Mouse (Mus musculus): Measurements from ENCODE around the gene Kdm1a. TPM values are rescaled to one million over a fixed set of nuclear protein-coding genes. Genes with fewer than 3 reads are reported as not detected.

The Kdm1a gene
- polyA plus RNA-seq, 1 experiment from 2014 or later = 59.5 TPM

DNA sequence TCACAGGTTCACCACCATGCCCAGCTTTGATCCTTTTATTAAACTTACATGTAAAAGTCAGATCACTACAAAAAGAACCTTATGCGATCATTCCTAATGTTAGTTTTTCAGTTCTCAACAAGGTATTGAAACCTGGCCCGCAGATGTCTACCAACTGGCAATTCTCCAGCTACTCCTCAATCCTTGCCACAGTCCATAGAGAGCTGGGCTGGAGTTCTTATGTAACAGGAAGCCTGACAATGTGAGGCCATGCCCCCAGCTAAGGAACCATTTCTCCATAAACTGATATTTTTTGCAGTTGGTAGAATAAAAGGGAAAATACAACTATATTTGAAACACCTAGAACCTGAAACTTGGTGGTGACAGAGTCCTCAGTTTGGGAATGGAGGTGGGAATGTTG is 42.8 kb downstream of the Kdm1a start:
- 95% methylated on average over 2 of the region's 2 CpGs for WGBS
- no peaks in the 10 kb centered on the region for H3K4me1 ChIP-seq (replicated peaks)
- no peak overlapping the region for H3K27ac ChIP-seq (replicated peaks)
- no peak overlapping the region for H3K4me2 ChIP-seq
- no peak for ATAC-seq (ENCODE audit: low FRiP score, low read depth)
- H3K27me3 ChIP-seq = no peaks in the 10 kb centered on the region
- H3K9me3 ChIP-seq = no peaks in the 10 kb centered on the region
- no peak overlapping the region for H3K9ac ChIP-seq
- peaks cover 57% of the 10 kb centered on the region for H3K36me3 ChIP-seq
- no peak overlapping the region for H3K4me3 ChIP-seq

GRCm38 (mm10) chr4:136557638-136558037 is 44.9 kb downstream of the Kdm1a start:
- no peak overlapping the region for H3K4me3 ChIP-seq
- H3K4me2 ChIP-seq = no peak overlapping the region
- no peak for ATAC-seq (ENCODE audit: low FRiP score, low read depth)
- H3K9ac ChIP-seq = no peak overlapping the region
- H3K27ac ChIP-seq (replicated peaks) = no peak overlapping the region
- H3K9me3 ChIP-seq = no peaks in the 10 kb centered on the region
- 95% methylated on average over 2 of the region's 2 CpGs for WGBS
- H3K36me3 ChIP-seq = peaks cover 75% of the 10 kb centered on the region
- H3K27me3 ChIP-seq = no peaks in the 10 kb centered on the region
- H3K4me1 ChIP-seq (replicated peaks) = no peaks in the 10 kb centered on the region

DNA sequence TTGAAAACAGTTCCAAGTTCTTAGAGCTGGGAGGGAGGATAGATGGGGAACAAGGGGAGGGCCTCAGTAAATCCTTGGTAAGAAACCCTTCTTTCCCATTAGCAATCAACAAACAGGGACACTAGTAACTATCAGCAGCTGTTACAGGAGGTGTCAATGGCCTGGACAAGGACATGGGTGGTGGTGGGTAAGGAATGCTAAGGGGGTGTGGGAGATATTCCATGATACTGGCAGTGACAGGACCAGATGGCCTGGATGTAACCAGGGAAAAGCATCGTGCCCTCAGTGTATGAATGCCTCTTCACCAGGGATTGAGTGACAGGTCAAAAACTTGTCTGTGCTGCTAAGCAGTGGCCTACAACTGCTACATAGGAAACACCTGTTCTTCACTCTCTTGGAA is 49.4 kb downstream of the Kdm1a start:
- ATAC-seq (ENCODE audit: low FRiP score, low read depth) = no peak
- H3K27me3 ChIP-seq = no peaks in the 10 kb centered on the region
- H3K27ac ChIP-seq (replicated peaks) = no peak overlapping the region
- no peak overlapping the region for H3K4me2 ChIP-seq
- WGBS = 61% methylated on average over 1 of the region's 1 CpGs
- H3K4me1 ChIP-seq (replicated peaks) = peaks cover 10% of the 10 kb centered on the region
- H3K9ac ChIP-seq = no peak overlapping the region
- no peaks in the 10 kb centered on the region for H3K9me3 ChIP-seq
- H3K4me3 ChIP-seq = no peak overlapping the region
- H3K36me3 ChIP-seq = peaks cover 79% of the 10 kb centered on the region

- WGBS = 64% methylated on average over 1 of the region's 1 CpGs
- H3K9me3 ChIP-seq = no peaks in the 10 kb centered on the region
- no peak for ATAC-seq (ENCODE audit: low FRiP score, low read depth)
Observed at GRCm38 (mm10) chr4:136548381-136548801, 54.1 kb downstream of the Kdm1a start.

DNA sequence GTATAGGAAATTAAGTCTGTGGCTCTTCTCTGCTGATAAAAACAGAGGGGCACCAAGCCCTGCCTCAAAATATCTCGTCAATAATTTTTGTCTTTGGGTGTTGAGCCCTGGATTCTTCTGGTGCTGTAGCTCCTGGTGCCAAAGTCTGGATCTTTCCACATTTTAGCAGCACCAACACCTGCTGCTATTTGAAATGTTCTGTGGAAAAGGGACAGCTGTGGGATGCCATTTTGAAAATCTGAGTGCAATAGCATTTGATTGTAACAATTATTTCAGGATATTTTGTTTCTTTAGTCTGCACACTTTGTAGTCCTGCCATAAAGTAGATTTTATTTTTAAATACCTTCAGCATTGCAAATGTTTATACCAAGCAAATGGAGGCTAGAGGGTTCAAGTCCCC is 54.8 kb downstream of the Kdm1a start:
- Histone ChIP-seq H3K4me3 (no peak overlapping the region), H3K9me3 (no peaks in the 10 kb centered on the region), H3K4me1 (replicated peaks) (peaks cover 19% of the 10 kb centered on the region), H3K36me3 (peaks cover 64% of the 10 kb centered on the region), H3K27ac (replicated peaks) (peak overlapping the region; percentile 35), H3K4me2 (no peak overlapping the region), H3K27me3 (no peaks in the 10 kb centered on the region), H3K9ac (no peak overlapping the region)
- 87% methylated on average over 1 of the region's 1 CpGs for WGBS
- ATAC-seq (ENCODE audit: low FRiP score, low read depth) = no peak

More at GRCm38 (mm10) chr4:136548381-136548801, 54.1 kb downstream of the Kdm1a start:
- no peaks in the 10 kb centered on the region for H3K27me3 ChIP-seq
- no peak overlapping the region for H3K4me3 ChIP-seq
- H3K36me3 ChIP-seq = peaks cover 67% of the 10 kb centered on the region
- peaks cover 19% of the 10 kb centered on the region for H3K4me1 ChIP-seq (replicated peaks)
- H3K9ac ChIP-seq = no peak overlapping the region
- H3K27ac ChIP-seq (replicated peaks) = peak overlapping the region; percentile 35
- no peak overlapping the region for H3K4me2 ChIP-seq

GRCm38 (mm10) chr4:136546279-136547045 is 56.1 kb downstream of the Kdm1a start:
- no peak for ATAC-seq (ENCODE audit: low FRiP score, low read depth)
- Histone ChIP-seq H3K9ac (no peak overlapping the region), H3K9me3 (no peaks in the 10 kb centered on the region), H3K4me1 (replicated peaks) (peaks cover 19% of the 10 kb centered on the region), H3K27me3 (no peaks in the 10 kb centered on the region), H3K4me2 (no peak overlapping the region), H3K4me3 (no peak overlapping the region), H3K27ac (replicated peaks) (no peak overlapping the region), H3K36me3 (peaks cover 65% of the 10 kb centered on the region)
- 82% methylated on average over 3 of the region's 3 CpGs for WGBS

- Histone ChIP-seq H3K4me3 (no peak overlapping the region), H3K4me1 (replicated peaks) (peaks cover 19% of the 10 kb centered on the region), H3K9me3 (no peaks in the 10 kb centered on the region), H3K27me3 (no peaks in the 10 kb centered on the region), H3K36me3 (peaks cover 59% of the 10 kb centered on the region), H3K9ac (no peak overlapping the region), H3K27ac (replicated peaks) (no peak overlapping the region), H3K4me2 (no peak overlapping the region)
- 85% methylated on average over 3 of the region's 3 CpGs for WGBS
- no peak for ATAC-seq (ENCODE audit: low FRiP score, low read depth)
Observed at GRCm38 (mm10) chr4:136545151-136545550, 57.4 kb downstream of the Kdm1a start.

DNA sequence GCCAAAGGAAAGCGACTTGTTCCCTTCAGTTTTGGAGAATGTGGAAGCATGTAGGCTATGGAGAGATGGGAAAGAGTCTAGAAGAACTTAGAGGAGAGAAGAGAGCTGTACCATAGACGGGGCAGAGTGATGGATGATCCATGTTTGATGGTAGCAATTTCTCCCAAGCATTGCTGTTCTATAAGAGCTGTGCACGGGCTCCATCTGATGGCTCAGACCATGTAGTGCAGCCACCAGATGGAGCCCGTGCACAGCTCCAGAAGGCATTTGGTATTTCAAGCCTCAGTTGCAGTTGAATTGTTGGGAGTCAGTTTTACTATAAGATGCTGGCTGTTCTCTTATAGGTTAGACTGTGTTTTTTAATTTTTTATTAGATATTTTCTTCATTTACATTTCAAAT is 76.1 kb downstream of the Kdm1a start:
- Histone ChIP-seq H3K27me3 (no peaks in the 10 kb centered on the region), H3K9ac (no peak overlapping the region), H3K4me3 (no peak overlapping the region), H3K4me2 (no peak overlapping the region), H3K4me1 (replicated peaks) (no peaks in the 10 kb centered on the region), H3K9me3 (no peaks in the 10 kb centered on the region), H3K36me3 (no peaks in the 10 kb centered on the region), H3K27ac (replicated peaks) (no peak overlapping the region)
- WGBS = 17% methylated on average over 4 of the region's 4 CpGs
- ATAC-seq (ENCODE audit: low FRiP score, low read depth) = 0 out of 2 replicates have a peak, but pooled peaks have one; percentile 71

GRCm38 (mm10) chr4:136524309-136524708 is 78.2 kb downstream of the Kdm1a start:
- no peaks in the 10 kb centered on the region for H3K9me3 ChIP-seq
- H3K27me3 ChIP-seq = no peaks in the 10 kb centered on the region
- H3K27ac ChIP-seq (replicated peaks) = no peak overlapping the region
- H3K4me3 ChIP-seq = no peak overlapping the region
- H3K9ac ChIP-seq = no peak overlapping the region
- no peaks in the 10 kb centered on the region for H3K4me1 ChIP-seq (replicated peaks)
- WGBS = 89% methylated on average over 2 of the region's 2 CpGs
- H3K36me3 ChIP-seq = no peaks in the 10 kb centered on the region
- no peak for ATAC-seq (ENCODE audit: low FRiP score, low read depth)
- no peak overlapping the region for H3K4me2 ChIP-seq

- Histone ChIP-seq H3K4me3 (no peak overlapping the region), H3K36me3 (no peaks in the 10 kb centered on the region), H3K4me1 (replicated peaks) (no peaks in the 10 kb centered on the region), H3K27me3 (no peaks in the 10 kb centered on the region), H3K9me3 (no peaks in the 10 kb centered on the region), H3K4me2 (no peak overlapping the region), H3K27ac (replicated peaks) (no peak overlapping the region), H3K9ac (no peak overlapping the region)
- ATAC-seq (ENCODE audit: low FRiP score, low read depth) = no peak
- WGBS = 69% methylated on average over 5 of the region's 5 CpGs
Observed at GRCm38 (mm10) chr4:136521898-136522297, 80.6 kb downstream of the Kdm1a start.

GRCm38 (mm10) chr4:136519866-136520265 is 82.7 kb downstream of the Kdm1a start:
- Histone ChIP-seq H3K27ac (replicated peaks) (no peak overlapping the region), H3K4me3 (no peak overlapping the region), H3K4me1 (replicated peaks) (no peaks in the 10 kb centered on the region), H3K4me2 (no peak overlapping the region), H3K9me3 (no peaks in the 10 kb centered on the region), H3K9ac (no peak overlapping the region), H3K27me3 (no peaks in the 10 kb centered on the region), H3K36me3 (no peaks in the 10 kb centered on the region)
- no peak for ATAC-seq (ENCODE audit: low FRiP score, low read depth)

DNA sequence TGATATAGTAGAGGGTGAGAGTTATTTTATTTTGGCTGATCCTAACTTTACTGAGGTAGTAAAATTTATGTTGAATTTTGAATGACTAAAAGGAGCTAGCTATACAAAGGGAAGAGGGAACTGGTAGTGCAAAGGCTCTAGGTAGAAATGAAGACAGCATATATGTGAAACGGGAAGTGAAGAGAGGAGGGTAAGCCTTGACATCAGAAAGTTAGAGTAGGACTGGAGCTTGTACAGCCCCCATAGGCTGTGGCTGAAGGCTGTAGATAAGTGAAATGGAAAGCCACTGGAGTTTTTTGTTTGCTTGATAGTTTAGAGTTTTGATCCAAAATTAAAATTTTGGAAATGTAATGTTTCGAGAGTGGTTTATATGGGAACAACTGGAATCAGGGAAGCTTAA is 83.9 kb downstream of the Kdm1a start:
- H3K9ac ChIP-seq = no peak overlapping the region
- H3K4me3 ChIP-seq = no peak overlapping the region
- no peaks in the 10 kb centered on the region for H3K36me3 ChIP-seq
- ATAC-seq (ENCODE audit: low FRiP score, low read depth) = no peak
- H3K4me2 ChIP-seq = no peak overlapping the region
- H3K27ac ChIP-seq (replicated peaks) = no peak overlapping the region
- H3K9me3 ChIP-seq = no peaks in the 10 kb centered on the region
- H3K4me1 ChIP-seq (replicated peaks) = no peaks in the 10 kb centered on the region
- H3K27me3 ChIP-seq = no peaks in the 10 kb centered on the region
- WGBS = 98% methylated on average over 2 of the region's 2 CpGs

DNA sequence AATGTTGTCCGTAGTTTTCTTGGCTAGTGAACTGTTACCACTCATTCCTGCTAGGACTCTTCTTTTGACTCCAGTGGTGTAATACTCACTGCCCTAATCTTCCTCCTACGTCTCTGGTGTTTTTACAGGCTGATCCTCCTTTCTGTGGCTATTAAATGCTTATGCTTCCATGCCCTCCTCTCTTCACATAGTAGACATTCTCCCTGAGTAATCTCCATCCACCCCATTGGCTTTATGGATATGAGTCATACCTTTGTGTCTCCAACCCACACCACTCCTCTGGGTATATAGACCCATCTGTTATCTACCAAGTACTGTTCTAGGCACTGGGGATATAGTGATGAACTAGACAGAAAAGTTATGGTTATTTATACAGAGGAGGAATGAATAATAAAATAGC is 84.4 kb downstream of the Kdm1a start:
- ATAC-seq (ENCODE audit: low FRiP score, low read depth) = no peak
- H3K27me3 ChIP-seq = no peaks in the 10 kb centered on the region
- WGBS = 94% methylated on average over 2 of the region's 2 CpGs
- H3K27ac ChIP-seq (replicated peaks) = no peak overlapping the region
- no peak overlapping the region for H3K9ac ChIP-seq
- H3K36me3 ChIP-seq = no peaks in the 10 kb centered on the region
- no peak overlapping the region for H3K4me3 ChIP-seq
- no peaks in the 10 kb centered on the region for H3K9me3 ChIP-seq
- H3K4me1 ChIP-seq (replicated peaks) = no peaks in the 10 kb centered on the region
- H3K4me2 ChIP-seq = no peak overlapping the region

Data from hindbrain, embryonic 15.5 days (tissue).